In genomic region chr6:29207017-29207416, GRCm38 (mm10) we compare ENCODE assay signal across 25 mouse cellular contexts.
"Had no signal": no experiment of that assay in that cellular context is flagged by ENCODE, and none has a peak within 500 bp of the region (broad histone marks: within the 10 kb centered on the region; RNA-seq: fewer than 3 reads in every experiment).

No protein-coding gene starts in this region.

- ATAC-seq: forebrain, postnatal 0 days; hindbrain, postnatal 0 days; intestine, embryonic 15.5 days had no signal

- H3K4me3 ChIP-seq: heart, embryonic 10.5 days; heart, embryonic 13.5 days; heart, embryonic 15.5 days; hindbrain, embryonic 13.5 days; hindbrain, embryonic 15.5 days; intestine, embryonic 15.5 days; kidney, embryonic 15.5 days; limb, embryonic 13.5 days; limb, embryonic 15.5 days had no signal

- H3K9ac ChIP-seq: forebrain, postnatal 0 days; heart, embryonic 13.5 days; heart, embryonic 15.5 days; hindbrain, embryonic 13.5 days; hindbrain, embryonic 15.5 days; intestine, embryonic 15.5 days; kidney, embryonic 15.5 days; limb, embryonic 13.5 days; limb, embryonic 15.5 days had no signal

- DNase-seq: forebrain, postnatal 0 days; gastrocnemius, postnatal 14 days; gastrocnemius, postnatal 36 days; heart, adult 18-20 months; heart, postnatal 14 days; heart, postnatal 36 days; kidney, adult 11 months; kidney, adult 2 months; kidney, adult 9 months; kidney, postnatal 14 days; kidney, postnatal 36 days; layer of hippocampus, adult 9-11 months; layer of hippocampus, postnatal 36 days; left cerebral cortex, postnatal 4 days had no signal

- H3K9me3 ChIP-seq: heart, embryonic 10.5 days; heart, embryonic 13.5 days; heart, embryonic 15.5 days; hindbrain, embryonic 13.5 days; hindbrain, embryonic 15.5 days; intestine, embryonic 15.5 days; kidney, embryonic 15.5 days; limb, embryonic 13.5 days; limb, embryonic 15.5 days had no signal

- H3K27me3 ChIP-seq: heart, embryonic 13.5 days; heart, embryonic 15.5 days; hindbrain, embryonic 13.5 days; hindbrain, embryonic 15.5 days; intestine, embryonic 15.5 days; kidney, embryonic 15.5 days; limb, embryonic 13.5 days; limb, embryonic 15.5 days had no signal

- H3K4me2 ChIP-seq: heart, embryonic 13.5 days; heart, embryonic 15.5 days; hindbrain, embryonic 13.5 days; hindbrain, embryonic 15.5 days; intestine, embryonic 15.5 days; kidney, embryonic 15.5 days; limb, embryonic 13.5 days; limb, embryonic 15.5 days had no signal

- H3K27ac ChIP-seq: heart, embryonic 10.5 days; heart, embryonic 13.5 days; heart, embryonic 15.5 days; hindbrain, embryonic 13.5 days; hindbrain, embryonic 15.5 days; hindbrain, postnatal 0 days; intestine, embryonic 15.5 days; kidney, embryonic 15.5 days; kidney, postnatal 0 days; limb, embryonic 13.5 days; limb, embryonic 15.5 days had no signal
